Mouse (Mus musculus) midbrain, embryonic 15.5 days (tissue): Measurements from ENCODE around the gene Cptp. TPM values are rescaled to one million over a fixed set of nuclear protein-coding genes. Genes with fewer than 3 reads are reported as not detected.
A peak's percentile ranks its signal among the peaks of the same experiment; 100 is the strongest.

Source experiments
- ATAC-seq: fragments of 200-750 bp; cut with Nextera tagmentation; replicated peaks from 2 replicates; pipeline ENCODE4 v1.8.0; 2017; ENCODE audit warnings: moderate TSS enrichment
- H3K27ac ChIP-seq: fragments of 300-500 bp; sonication (generic); 2 replicates; pipeline ENCODE4 v1.5.1; 2015; ENCODE audit warnings: mild to moderate bottlenecking, inconsistent platforms
- H3K27me3 ChIP-seq: fragments of 300-500 bp; sonication (generic); replicated peaks from 2 replicates; pipeline ENCODE4 v1.6.1; 2015; ENCODE audit warnings: inconsistent platforms
- H3K36me3 ChIP-seq: fragments of 300-500 bp; sonication (generic); replicated peaks from 2 replicates; pipeline ENCODE4 v1.6.1; 2015; ENCODE audit warnings: inconsistent platforms
- H3K4me1 ChIP-seq: fragments of 300-500 bp; sonication (generic); 2 replicates; pipeline ENCODE4 v1.6.1; 2015; ENCODE audit warnings: inconsistent platforms
- H3K4me2 ChIP-seq: fragments of 300-500 bp; sonication (generic); 2 replicates; pipeline ENCODE4 v1.6.1; 2015; ENCODE audit warnings: inconsistent platforms, mild to moderate bottlenecking, moderate library complexity
- H3K4me3 ChIP-seq: fragments of 300-500 bp; sonication (generic); 2 replicates; pipeline ENCODE4 v1.5.1; 2015; ENCODE audit warnings: mild to moderate bottlenecking, inconsistent platforms
- H3K9ac ChIP-seq: fragments of 300-500 bp; sonication (generic); 2 replicates; pipeline ENCODE4 v1.6.1; 2015; ENCODE audit warnings: mild to moderate bottlenecking, inconsistent platforms
- H3K9me3 ChIP-seq: fragments of 300-500 bp; sonication (generic); 2 replicates; pipeline ENCODE4 v1.6.1; 2016; ENCODE audit warnings: inconsistent platforms
- WGBS: fragments of 180-500 bp; shearing (Covaris S2); methylation state at CpG from one replicate; pipeline ENCODE4 v1.1.7; 2015; ENCODE audit warnings: mixed read lengths; 5-methylcytosine and 5-hydroxymethylcytosine counted together
- polyA plus RNA-seq: library from polyadenylated mRNA; unstranded; fragments of >200 nt; fragmentation: Nextera tagmentation; extraction: Ambion mirVana; gene quantifications from 2 replicates; pipeline ENCODE4 v1.2.1, GENCODE M21; 2015

The Cptp gene
- polyA plus RNA-seq, 1 experiment from 2014 or later, result 28.1 TPM

GRCm38 (mm10) chr4:155849792-155850451, 19.3 kb downstream of the Cptp start:
- ATAC-seq, result no peak
- Histone ChIP-seq H3K4me1 (peaks cover 54% of the 10 kb centered on the region), H3K9ac (no peak overlapping the region), H3K4me3 (no peak overlapping the region), H3K9me3 (no peaks in the 10 kb centered on the region), H3K27ac (no peak overlapping the region), H3K36me3 (peaks cover 9% of the 10 kb centered on the region; the same call in 1 of the 2 replicates), H3K27me3 (no peaks in the 10 kb centered on the region), H3K4me2 (no peak overlapping the region)
- WGBS, result 95% methylated on average over 3 of the region's 3 CpGs

DNA sequence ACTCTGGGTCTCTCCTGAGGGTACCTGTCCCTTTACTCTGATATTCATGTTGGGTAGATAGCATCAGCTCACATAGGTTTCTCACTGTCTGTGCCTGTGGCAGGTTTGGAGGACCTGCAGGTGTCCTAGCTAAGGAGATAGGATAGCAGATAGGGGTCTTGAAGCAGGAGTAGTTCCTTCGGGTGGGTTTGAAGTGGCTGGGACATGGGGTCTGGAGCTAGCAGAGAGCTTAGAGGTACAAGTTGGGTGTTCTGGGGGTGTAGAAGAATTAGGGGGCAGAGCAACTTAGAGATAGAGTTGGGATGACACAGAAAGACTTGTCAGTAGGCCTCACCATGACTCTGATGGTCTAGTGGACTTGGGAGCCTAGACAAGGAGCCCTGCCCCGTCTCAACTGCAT, 19.8 kb downstream of the Cptp start:
- peak overlapping the region; percentile 94; the same call in 1 of the 2 replicates for H3K4me3 ChIP-seq
- no peak for ATAC-seq
- H3K4me2 ChIP-seq, result peak overlapping the region; percentile 82; the same call in 1 of the 2 replicates
- no peak overlapping the region for H3K27ac ChIP-seq
- no peaks in the 10 kb centered on the region for H3K27me3 ChIP-seq
- 0 out of 2 replicates have a peak, but pooled peaks cover 4% of the 10 kb centered on the region for H3K36me3 ChIP-seq
- peaks cover 54% of the 10 kb centered on the region for H3K4me1 ChIP-seq
- H3K9ac ChIP-seq, result no peak overlapping the region
- H3K9me3 ChIP-seq, result no peaks in the 10 kb centered on the region
- WGBS, result 92% methylated on average over 2 of the region's 2 CpGs

GRCm38 (mm10) chr4:155848434-155849095, 20.7 kb downstream of the Cptp start:
- H3K27me3 ChIP-seq, result no peaks in the 10 kb centered on the region
- 52% methylated on average over 7 of the region's 7 CpGs for WGBS
- H3K4me1 ChIP-seq, result peaks cover 54% of the 10 kb centered on the region
- peak overlapping the region; percentile 97 for H3K9ac ChIP-seq
- H3K4me2 ChIP-seq, result peak overlapping the region; percentile 82
- no peak overlapping the region for H3K27ac ChIP-seq
- H3K4me3 ChIP-seq, result peak overlapping the region; percentile 94
- ATAC-seq, result 0 out of 2 replicates have a peak, but pooled peaks have one; percentile 3
- H3K36me3 ChIP-seq, result no peaks in the 10 kb centered on the region
- H3K9me3 ChIP-seq, result no peaks in the 10 kb centered on the region

- H3K9ac ChIP-seq, result peak overlapping the region; percentile 97
- peaks cover 54% of the 10 kb centered on the region for H3K4me1 ChIP-seq
- ATAC-seq, result peak; percentile 61
- no peaks in the 10 kb centered on the region for H3K36me3 ChIP-seq
- peak overlapping the region; percentile 82 for H3K4me2 ChIP-seq
- peak overlapping the region; percentile 94 for H3K4me3 ChIP-seq
- H3K27me3 ChIP-seq, result 0 out of 2 replicates have a peak, but pooled peaks cover under 1% of the 10 kb centered on the region
- under 1% methylated on average over 61 of the region's 69 CpGs for WGBS
- H3K9me3 ChIP-seq, result no peaks in the 10 kb centered on the region
- H3K27ac ChIP-seq, result peak overlapping the region; percentile 85
Measured at GRCm38 (mm10) chr4:155847591-155848352, 21.5 kb downstream of the Cptp start.

DNA sequence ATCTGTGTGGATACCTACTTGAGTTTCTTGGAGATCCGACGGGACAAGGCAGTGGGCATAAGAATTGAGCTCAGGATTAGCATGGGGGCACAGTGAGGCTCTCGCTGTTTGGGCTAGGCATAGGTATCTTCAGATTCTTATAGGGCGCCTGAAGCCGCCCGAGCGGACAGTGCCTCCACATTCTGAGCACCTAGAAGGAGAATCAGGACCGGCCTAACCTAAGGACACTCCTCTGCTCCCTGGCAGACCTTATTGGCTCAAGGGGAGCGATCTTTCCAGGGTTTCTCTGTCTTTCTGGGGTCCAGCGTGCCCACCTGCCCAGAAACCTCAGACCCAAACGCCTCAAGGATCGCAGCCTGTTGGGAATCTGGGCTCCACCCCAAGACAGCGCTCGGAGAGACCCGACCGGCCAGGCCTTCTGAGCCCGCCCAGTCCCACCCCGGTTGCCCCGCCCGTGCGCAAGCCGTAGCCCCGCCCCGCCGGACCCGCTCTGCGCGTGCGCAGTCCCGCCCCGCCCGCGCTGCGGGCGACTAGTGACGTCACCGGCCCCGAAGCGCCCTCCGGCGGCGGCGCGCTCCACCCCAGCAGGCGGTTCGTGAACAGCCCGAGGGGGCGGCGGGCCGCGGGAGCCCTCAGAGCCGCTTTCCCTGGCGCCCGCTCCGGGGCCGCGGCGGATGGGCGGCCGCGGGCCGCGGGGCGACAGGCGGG, 22.2 kb downstream of the Cptp start, which contains the start of gene Dvl1:
Gene Dvl1 (plus strand): TSS at position 532 of the 708 bp plus-strand sequence.
- 2% methylated on average over 65 of the region's 65 CpGs for WGBS
- no peaks in the 10 kb centered on the region for H3K9me3 ChIP-seq
- H3K4me3 ChIP-seq, result peak within 1 kb of the TSS; percentile 94
- H3K27me3 ChIP-seq, result peaks cover 4% of the 10 kb centered on the region; the same call in 1 of the 2 replicates
- H3K4me1 ChIP-seq, result peaks cover 53% of the 10 kb centered on the region
- peak within 1 kb of the TSS; percentile 87 for H3K27ac ChIP-seq
- peak; percentile 87 for ATAC-seq
- H3K9ac ChIP-seq, result peak within 1 kb of the TSS; percentile 97
- peak within 1 kb of the TSS; percentile 82 for H3K4me2 ChIP-seq
- H3K36me3 ChIP-seq, result no peaks in the 10 kb centered on the region

GRCm38 (mm10) chr4:155843231-155843630, 26.0 kb downstream of the Cptp start:
- Histone ChIP-seq H3K36me3 (no peaks in the 10 kb centered on the region), H3K4me2 (no peak overlapping the region), H3K27ac (no peak overlapping the region), H3K4me3 (no peak overlapping the region), H3K4me1 (peaks cover 31% of the 10 kb centered on the region), H3K9ac (no peak overlapping the region), H3K27me3 (peaks cover 22% of the 10 kb centered on the region), H3K9me3 (no peaks in the 10 kb centered on the region)
- WGBS, result 94% methylated on average over 5 of the region's 5 CpGs
- no peak for ATAC-seq

DNA sequence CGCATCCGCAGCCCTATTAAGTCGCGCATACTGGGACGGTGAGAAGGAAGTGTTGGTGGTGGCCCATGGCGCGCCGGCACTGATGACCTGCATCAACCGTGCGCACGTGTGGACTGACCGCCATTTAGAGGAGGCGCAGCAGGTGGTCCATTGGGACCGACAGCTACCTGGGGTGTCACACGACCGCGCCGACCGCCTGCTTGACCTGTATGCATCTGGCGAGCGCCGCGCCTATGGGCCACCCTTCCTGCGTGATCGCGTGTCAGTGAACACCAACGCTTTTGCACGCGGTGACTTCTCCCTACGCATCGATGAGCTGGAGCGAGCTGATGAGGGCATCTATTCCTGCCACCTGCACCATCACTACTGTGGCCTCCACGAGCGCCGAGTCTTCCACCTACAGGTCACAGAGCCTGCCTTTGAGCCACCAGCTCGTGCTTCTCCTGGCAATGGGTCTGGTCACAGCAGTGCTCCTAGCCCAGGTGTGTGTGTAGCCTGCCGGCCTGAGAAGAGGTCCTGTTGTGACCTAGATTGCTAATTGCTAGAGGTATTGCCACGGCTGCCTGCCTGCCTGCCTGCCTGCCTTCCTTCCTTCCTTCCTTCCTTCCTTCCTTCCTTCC, 27.5 kb downstream of the Cptp start:
- Histone ChIP-seq H3K9ac (no peak overlapping the region), H3K27me3 (peaks cover 22% of the 10 kb centered on the region), H3K9me3 (no peaks in the 10 kb centered on the region), H3K4me2 (peak overlapping the region; percentile 44; the same call in 1 of the 2 replicates), H3K4me3 (peak overlapping the region; percentile 28; the same call in 1 of the 2 replicates), H3K27ac (no peak overlapping the region), H3K36me3 (no peaks in the 10 kb centered on the region), H3K4me1 (peaks cover 24% of the 10 kb centered on the region)
- no peak for ATAC-seq
- WGBS, result 45% methylated on average over 38 of the region's 38 CpGs

GRCm38 (mm10) chr4:155841003-155841454, 28.2 kb downstream of the Cptp start:
- no peak overlapping the region for H3K27ac ChIP-seq
- peaks cover 22% of the 10 kb centered on the region for H3K27me3 ChIP-seq
- H3K9ac ChIP-seq, result no peak overlapping the region
- ATAC-seq, result 0 out of 2 replicates have a peak, but pooled peaks have one; percentile 22
- under 1% methylated on average over 32 of the region's 32 CpGs for WGBS
- H3K9me3 ChIP-seq, result no peaks in the 10 kb centered on the region
- H3K36me3 ChIP-seq, result no peaks in the 10 kb centered on the region
- peak overlapping the region; percentile 44 for H3K4me2 ChIP-seq
- H3K4me1 ChIP-seq, result peaks cover 18% of the 10 kb centered on the region; the same call in 1 of the 2 replicates
- H3K4me3 ChIP-seq, result peak overlapping the region; percentile 28

DNA sequence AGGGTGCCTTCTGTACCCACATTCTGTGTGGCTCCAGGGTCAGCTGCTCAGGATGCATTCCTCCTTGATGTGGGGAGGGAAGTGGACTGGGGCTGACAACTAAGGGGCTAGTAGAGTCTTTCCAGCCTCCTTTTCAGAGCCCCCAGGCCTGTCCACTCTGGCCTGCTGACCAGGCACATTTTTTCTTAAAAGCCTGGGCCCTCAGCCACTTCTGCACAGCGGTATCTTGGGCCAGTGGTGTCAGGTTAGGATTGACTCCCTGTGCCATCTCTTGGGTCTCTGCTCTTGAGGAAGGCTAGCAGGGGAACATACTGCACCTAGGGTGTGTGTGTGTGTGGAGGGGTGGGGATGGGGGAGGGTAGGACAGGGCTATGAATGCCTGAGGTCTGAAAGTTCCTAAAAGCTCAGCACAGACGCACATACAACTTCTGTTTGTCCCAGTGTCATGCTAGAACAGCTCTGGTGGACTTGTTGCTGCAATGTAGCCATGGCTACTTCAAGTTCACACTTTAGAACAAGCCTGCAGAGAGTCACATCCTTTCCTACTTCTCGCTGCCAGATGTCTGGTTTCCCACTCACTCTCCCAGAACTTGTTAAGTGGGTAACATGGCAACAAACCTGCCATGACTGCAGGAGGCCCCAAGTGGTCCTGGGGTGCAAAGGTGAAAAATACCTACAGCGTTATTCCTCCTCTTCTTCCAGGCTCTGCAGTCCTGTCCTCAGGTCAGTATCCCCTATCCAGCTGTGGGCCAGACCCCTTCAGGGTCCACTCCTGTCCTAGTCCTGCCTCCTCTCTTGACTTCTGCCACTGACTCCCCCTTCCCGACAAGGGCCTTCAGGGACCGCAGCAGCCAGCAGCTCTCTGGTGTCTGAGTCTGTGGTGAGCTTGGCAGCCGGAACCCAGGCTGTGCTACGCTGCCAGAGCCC, 28.9 kb downstream of the Cptp start:
- H3K9me3 ChIP-seq, result no peaks in the 10 kb centered on the region
- peak overlapping the region; percentile 44 for H3K4me2 ChIP-seq
- H3K27ac ChIP-seq, result peak overlapping the region; percentile 17; the same call in 1 of the 2 replicates
- no peak overlapping the region for H3K9ac ChIP-seq
- 0 out of 2 replicates have a peak, but pooled peaks have one; percentile 16 for ATAC-seq
- peaks cover 22% of the 10 kb centered on the region for H3K27me3 ChIP-seq
- peaks cover 14% of the 10 kb centered on the region; the same call in 1 of the 2 replicates for H3K4me1 ChIP-seq
- H3K36me3 ChIP-seq, result no peaks in the 10 kb centered on the region
- peak overlapping the region; percentile 28 for H3K4me3 ChIP-seq
- WGBS, result 8% methylated on average over 8 of the region's 8 CpGs

DNA sequence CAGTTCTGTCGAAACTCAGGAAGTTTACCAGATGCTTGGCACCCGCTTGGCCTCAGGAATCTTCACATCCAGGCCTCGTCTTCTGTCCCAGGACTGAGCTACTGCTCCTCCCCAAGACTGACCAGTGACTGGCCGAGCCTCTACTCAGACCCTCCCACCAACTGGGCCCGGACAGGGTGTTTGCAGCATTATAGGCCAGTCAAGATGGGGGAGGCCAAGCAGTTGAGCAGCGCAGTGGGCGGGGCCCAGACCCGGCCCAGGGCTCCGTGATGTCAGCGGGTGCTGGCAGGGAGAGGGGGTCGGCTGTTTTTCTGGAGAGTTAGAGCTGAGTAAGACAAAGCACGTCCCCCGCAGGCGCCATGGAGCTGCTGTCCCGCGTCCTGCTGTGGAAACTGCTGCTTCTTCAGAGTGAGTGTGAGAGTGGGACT, 29.7 kb downstream of the Cptp start, which contains the start of gene Mxra8:
Gene Mxra8 (plus strand): TSS at position 198 of the 428 bp plus-strand sequence.
- WGBS, result 3% methylated on average over 16 of the region's 16 CpGs
- Histone ChIP-seq H3K27me3 (peaks cover 22% of the 10 kb centered on the region), H3K9ac (no peak within 1 kb of the TSS), H3K27ac (peak within 1 kb of the TSS; percentile 17; the same call in 1 of the 2 replicates), H3K9me3 (no peaks in the 10 kb centered on the region), H3K4me1 (peaks cover 14% of the 10 kb centered on the region; the same call in 1 of the 2 replicates), H3K4me3 (peak within 1 kb of the TSS; percentile 20), H3K36me3 (no peaks in the 10 kb centered on the region), H3K4me2 (peak within 1 kb of the TSS; percentile 44)
- peak; percentile 35; the same call in 1 of the 2 replicates for ATAC-seq
